Mouse (Mus musculus): ENCODE results near the gene Tmem132b. TPM values are rescaled to one million over a fixed set of nuclear protein-coding genes. Genes with fewer than 3 reads are reported as not detected.

Tmem132b gene
- total RNA-seq, 4 experiments from 2014 or later = 2.6 to 7.0 (median 4.5) TPM

- no peak for DNase-seq (ENCODE audit: low spot score in 2 of 2)
Measured at GRCm38 (mm10) chr5:125515006-125515405, 16.6 kb upstream of the Tmem132b start.

- no peak for DNase-seq (ENCODE audit: low spot score in 2 of 2)
Measured at GRCm38 (mm10) chr5:125518640-125519039, 12.9 kb upstream of the Tmem132b start.

GRCm38 (mm10) chr5:125520930-125521590, 10.5 kb upstream of the Tmem132b start:
- DNase-seq (ENCODE audit: low spot score in 2 of 2) = no peak

GRCm38 (mm10) chr5:125523361-125523760, 8.2 kb upstream of the Tmem132b start:
- DNase-seq (ENCODE audit: low spot score in 2 of 2) = no peak

GRCm38 (mm10) chr5:125525516-125525915, 6.1 kb upstream of the Tmem132b start:
- no peak for DNase-seq (ENCODE audit: low spot score in 2 of 2)

- no peak for DNase-seq (ENCODE audit: low spot score in 2 of 2)
Measured at GRCm38 (mm10) chr5:125526464-125526863, 5.1 kb upstream of the Tmem132b start.

GRCm38 (mm10) chr5:125529109-125529508, 2.5 kb upstream of the Tmem132b start:
- peak; percentile 29 to 35 for DNase-seq (ENCODE audit: low spot score in 2 of 2)

- no peak for DNase-seq (ENCODE audit: low spot score in 2 of 2)
Measured at GRCm38 (mm10) chr5:125532191-125532544, 594 bp downstream of the Tmem132b start.

GRCm38 (mm10) chr5:125532545-125533224, 1.1 kb downstream of the Tmem132b start:
- DNase-seq (ENCODE audit: low spot score in 2 of 2) = no peak

- no peak for DNase-seq (ENCODE audit: low spot score in 2 of 2)
Measured at GRCm38 (mm10) chr5:125533225-125533900, 1.8 kb downstream of the Tmem132b start.

- DNase-seq (ENCODE audit: low spot score in 2 of 2) = no peak
Measured at GRCm38 (mm10) chr5:125534168-125534610, 2.6 kb downstream of the Tmem132b start.

GRCm38 (mm10) chr5:125534611-125535324, 3.2 kb downstream of the Tmem132b start:
- no peak for DNase-seq (ENCODE audit: low spot score in 2 of 2)

- no peak for DNase-seq (ENCODE audit: low spot score in 2 of 2)
Measured at GRCm38 (mm10) chr5:125545090-125545489, 13.5 kb downstream of the Tmem132b start.

GRCm38 (mm10) chr5:125546293-125546692, 14.7 kb downstream of the Tmem132b start:
- no peak for DNase-seq (ENCODE audit: low spot score in 2 of 2)

GRCm38 (mm10) chr5:125549750-125550489, 18.3 kb downstream of the Tmem132b start:
- DNase-seq (ENCODE audit: low spot score in 2 of 2) = no peak

GRCm38 (mm10) chr5:125555732-125556131, 24.2 kb downstream of the Tmem132b start:
- no peak for DNase-seq (ENCODE audit: low spot score in 2 of 2)

GRCm38 (mm10) chr5:125563492-125563891, 31.9 kb downstream of the Tmem132b start:
- DNase-seq (ENCODE audit: low spot score in 2 of 2) = no peak

GRCm38 (mm10) chr5:125565725-125566124, 34.2 kb downstream of the Tmem132b start:
- no peak for DNase-seq (ENCODE audit: low spot score in 2 of 2)

- no peak for DNase-seq (ENCODE audit: low spot score in 2 of 2)
Measured at GRCm38 (mm10) chr5:125568457-125568856, 36.9 kb downstream of the Tmem132b start.

- DNase-seq (ENCODE audit: low spot score in 2 of 2) = no peak
Measured at GRCm38 (mm10) chr5:125572011-125572410, 40.4 kb downstream of the Tmem132b start.

- no peak for DNase-seq (ENCODE audit: low spot score in 2 of 2)
Measured at GRCm38 (mm10) chr5:125574886-125575285, 43.3 kb downstream of the Tmem132b start.

Measured in gastrocnemius, adult 8-10 months (tissue).